Mouse (Mus musculus) cerebellum, postnatal 36 days (tissue): ENCODE measurements around the gene Ksr1.

Source experiments
- DNase-seq, 2 experiments: peaks; one replicate each; pipeline ENCODE4 v3.0.0; 2021 to 2022; ENCODE audit warnings: mixed read lengths in 2 of 2

The Ksr1 gene

GRCm38 (mm10) chr11:79145283-79146265 is 633 bp downstream of the Ksr1 start:
- peak in 1 of 2 experiments; percentile 34 for DNase-seq

GRCm38 (mm10) chr11:79144741-79145140 is 1.5 kb downstream of the Ksr1 start:
- no peak for DNase-seq

- DNase-seq = no peak
Measured at GRCm38 (mm10) chr11:79144043-79144591, 2.1 kb downstream of the Ksr1 start.

- DNase-seq = no peak
Measured at GRCm38 (mm10) chr11:79143322-79143721, 2.9 kb downstream of the Ksr1 start.

- DNase-seq = no peak
Measured at GRCm38 (mm10) chr11:79142381-79142780, 3.8 kb downstream of the Ksr1 start.

GRCm38 (mm10) chr11:79141235-79142109 is 4.7 kb downstream of the Ksr1 start:
- no peak for DNase-seq

GRCm38 (mm10) chr11:79140511-79140888 is 5.7 kb downstream of the Ksr1 start:
- DNase-seq = no peak

GRCm38 (mm10) chr11:79139878-79140510 is 6.2 kb downstream of the Ksr1 start:
- no peak for DNase-seq

- no peak for DNase-seq
Measured at GRCm38 (mm10) chr11:79138621-79139020, 7.6 kb downstream of the Ksr1 start.

GRCm38 (mm10) chr11:79137245-79137644 is 9.0 kb downstream of the Ksr1 start:
- peak; percentile 18 to 20 for DNase-seq

- no peak for DNase-seq
Measured at GRCm38 (mm10) chr11:79135685-79136360, 10.4 kb downstream of the Ksr1 start.

GRCm38 (mm10) chr11:79135105-79135503 is 11.1 kb downstream of the Ksr1 start:
- DNase-seq = no peak

- no peak for DNase-seq
Measured at GRCm38 (mm10) chr11:79134416-79135104, 11.6 kb downstream of the Ksr1 start.

GRCm38 (mm10) chr11:79133961-79134360 is 12.2 kb downstream of the Ksr1 start:
- no peak for DNase-seq

- DNase-seq = no peak
Measured at GRCm38 (mm10) chr11:79133051-79133450, 13.2 kb downstream of the Ksr1 start.

GRCm38 (mm10) chr11:79131949-79132411 is 14.2 kb downstream of the Ksr1 start:
- no peak for DNase-seq

GRCm38 (mm10) chr11:79129388-79130356 is 16.5 kb downstream of the Ksr1 start:
- DNase-seq = no peak

- no peak for DNase-seq
Measured at GRCm38 (mm10) chr11:79128233-79128632, 18.0 kb downstream of the Ksr1 start.

- no peak for DNase-seq
Measured at GRCm38 (mm10) chr11:79126963-79127362, 19.2 kb downstream of the Ksr1 start.

- no peak for DNase-seq
Measured at GRCm38 (mm10) chr11:79125775-79126174, 20.4 kb downstream of the Ksr1 start.
